In the genomic region with DNA sequence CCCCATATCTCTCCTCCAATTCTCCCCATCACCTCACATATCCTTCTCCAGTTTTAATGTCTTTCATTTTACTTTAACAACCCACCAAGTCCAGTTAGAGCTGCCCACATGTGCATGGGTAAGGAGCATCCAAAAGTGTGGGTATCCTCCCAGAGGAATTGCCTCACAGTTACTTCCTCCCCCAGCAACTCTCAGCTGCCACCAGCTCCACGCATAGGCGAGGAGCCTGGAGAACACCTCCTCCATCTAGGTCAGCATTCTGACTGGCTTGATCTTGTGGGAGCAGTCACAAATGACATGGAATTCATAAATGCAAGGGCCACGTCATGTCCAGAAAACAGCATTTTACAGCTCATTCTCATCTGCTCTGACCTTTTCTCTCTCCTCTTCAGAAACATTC, we compare ENCODE assay signal across 16 mouse cellular contexts.
"Had no signal": no experiment of that assay in that cellular context is flagged by ENCODE, and none has a peak within 500 bp of the region (broad histone marks: within the 10 kb centered on the region; RNA-seq: fewer than 3 reads in every experiment).

No protein-coding gene starts in this region.

- H3K27ac ChIP-seq: liver, embryonic 15.5 days; lung, embryonic 15.5 days; macrophage; neural tube, embryonic 12.5 days; stomach, embryonic 15.5 days; stomach, postnatal 0 days had no signal

- ATAC-seq: liver, postnatal 0 days; lung, postnatal 0 days; midbrain, embryonic 13.5 days; midbrain, embryonic 15.5 days had no signal

- H3K4me3 ChIP-seq: liver, embryonic 15.5 days; lung, embryonic 15.5 days; megakaryocyte, embryonic 14.5 days; midbrain, embryonic 13.5 days; midbrain, embryonic 15.5 days; neural tube, embryonic 12.5 days; stomach, embryonic 15.5 days had no signal

- DNase-seq: liver, postnatal 0 days; lung, adult 2 months; lung, postnatal 14 days; lung, postnatal 36 days; thymus, adult 2 months; thymus, postnatal 36 days had no signal
